Mouse (Mus musculus) cerebellum, adult 9-10 months (tissue): ENCODE measurements around the gene Prkce.

ENCODE experiments used
- DNase-seq: peaks from one replicate; pipeline ENCODE4 v3.0.0; 2022

Gene Prkce

DNA sequence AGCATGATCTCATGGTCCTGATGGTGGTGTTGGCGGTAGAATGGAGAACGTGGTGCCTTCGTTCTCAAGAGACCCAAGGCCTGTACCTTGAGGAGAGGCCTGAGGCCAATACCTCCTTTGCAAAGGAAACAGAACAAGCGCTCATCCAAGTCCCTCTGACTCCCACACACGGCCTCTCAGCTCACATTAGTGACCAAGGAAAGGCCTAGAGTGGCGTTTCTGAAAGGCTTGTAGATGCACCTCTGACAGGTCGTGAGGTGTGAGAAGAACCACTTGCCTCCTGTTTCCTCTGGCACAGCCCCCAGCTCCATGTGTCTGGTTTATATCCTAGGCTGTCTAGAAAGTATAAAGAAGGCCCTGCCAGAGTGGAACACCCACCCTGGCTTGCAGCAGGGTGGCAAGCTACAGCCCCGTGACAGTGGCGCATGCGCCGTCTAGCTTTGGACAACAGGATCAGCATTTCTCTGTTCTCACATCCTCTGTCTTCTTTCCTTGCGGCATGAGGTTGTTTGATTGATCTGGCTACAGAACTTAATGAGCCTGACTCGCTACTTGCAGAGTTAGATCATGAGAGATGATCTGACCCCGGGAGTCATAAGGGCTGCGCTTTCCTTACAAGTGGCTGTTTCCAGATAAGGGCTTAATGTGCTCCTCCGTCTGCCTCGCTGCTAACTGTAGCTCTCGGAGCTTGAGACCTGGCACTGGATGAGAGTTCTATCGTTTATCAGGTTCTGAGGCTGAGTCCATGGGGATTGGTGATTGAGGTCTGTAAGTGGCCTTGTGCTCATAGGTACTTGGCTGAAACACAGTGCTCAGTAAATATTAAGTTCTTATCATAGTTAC, 136.0 kb downstream of the Prkce start:
- no peak for DNase-seq

DNA sequence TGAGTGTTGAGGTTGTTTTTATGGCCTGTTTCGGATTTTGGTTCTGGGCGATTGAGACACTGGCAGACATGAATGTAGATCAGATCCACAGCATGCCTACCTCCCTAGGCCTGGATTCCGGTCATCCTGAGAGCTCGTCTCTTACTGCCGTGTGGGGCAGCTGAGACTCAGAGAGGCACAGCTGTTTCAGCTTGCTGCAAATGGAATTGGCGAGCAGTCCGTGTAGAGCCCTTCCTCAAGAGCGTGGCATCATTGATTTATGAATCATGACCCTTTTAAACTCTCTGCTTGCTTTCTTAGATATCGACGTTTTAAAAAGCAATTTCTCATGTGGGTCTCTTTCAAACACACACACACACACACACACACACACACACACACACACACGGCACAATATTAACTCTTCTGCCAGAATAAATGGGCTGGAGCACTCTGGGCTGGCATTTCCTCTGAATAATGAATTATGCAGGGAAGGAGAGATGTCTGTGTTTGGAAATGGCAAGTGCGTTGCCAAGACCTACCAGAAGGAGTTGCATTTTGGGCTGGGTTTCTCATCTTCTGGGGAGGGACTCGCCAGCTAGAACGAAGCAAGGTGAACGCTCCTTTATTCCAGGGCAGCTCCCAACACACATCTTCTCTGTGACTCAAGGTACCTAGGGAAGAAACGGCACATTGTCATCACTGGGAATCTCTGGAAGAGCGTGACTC, 137.5 kb downstream of the Prkce start:
- no peak for DNase-seq

DNA sequence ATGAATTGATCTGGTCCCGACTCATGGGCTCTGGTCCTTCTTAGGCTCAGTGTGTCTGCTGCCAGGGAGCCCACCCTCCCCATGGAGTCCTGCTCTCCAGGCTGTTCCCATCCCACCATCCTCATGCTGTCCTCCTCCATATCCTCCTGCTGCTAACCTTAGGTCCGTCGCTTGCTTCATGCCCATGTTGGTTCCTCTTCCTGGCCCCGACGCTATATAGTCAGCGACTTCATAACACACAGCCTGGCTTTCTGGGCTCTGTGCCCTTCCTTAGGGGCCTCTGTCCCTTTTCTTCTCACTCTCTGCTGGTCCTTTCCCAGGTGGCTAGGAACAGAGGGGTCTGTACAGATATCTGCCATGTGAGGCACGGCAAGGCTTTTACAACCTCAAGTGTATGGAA, 138.6 kb downstream of the Prkce start:
- no peak for DNase-seq

DNA sequence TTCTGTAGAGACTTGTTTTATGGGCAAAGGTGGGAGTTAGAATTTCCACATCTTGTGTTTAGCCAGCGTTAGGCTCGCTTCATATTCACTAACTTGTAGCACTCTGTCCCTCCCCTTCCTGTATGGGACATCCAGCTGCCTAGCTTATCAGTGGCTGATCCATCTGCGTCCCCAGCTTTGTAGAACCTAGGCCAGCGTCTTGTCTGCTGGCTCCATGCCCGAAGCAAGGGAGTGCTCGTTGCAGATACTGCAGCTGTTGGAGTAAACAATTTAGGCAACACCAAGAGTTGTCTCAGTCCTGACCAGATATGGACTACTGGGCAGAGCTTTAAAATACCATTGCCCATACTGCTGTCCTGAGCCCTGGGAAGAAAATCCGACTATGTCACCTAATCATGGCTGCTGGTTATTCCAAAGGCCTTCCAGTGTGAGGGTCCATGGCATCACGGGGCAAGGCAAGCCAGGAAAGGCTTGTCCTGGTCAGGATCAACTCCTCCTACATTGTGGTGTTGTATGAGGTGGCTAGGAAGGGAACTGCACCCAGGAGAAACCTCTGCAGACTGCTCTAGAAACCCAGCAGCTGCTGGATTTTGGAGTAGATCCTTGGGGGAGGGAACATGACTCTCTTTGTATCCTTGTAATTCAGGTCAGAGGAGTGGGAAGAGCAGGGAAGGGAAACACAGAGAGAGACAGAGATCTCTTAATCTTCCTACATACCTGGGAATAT, 146.0 kb downstream of the Prkce start:
- DNase-seq: no peak

DNA sequence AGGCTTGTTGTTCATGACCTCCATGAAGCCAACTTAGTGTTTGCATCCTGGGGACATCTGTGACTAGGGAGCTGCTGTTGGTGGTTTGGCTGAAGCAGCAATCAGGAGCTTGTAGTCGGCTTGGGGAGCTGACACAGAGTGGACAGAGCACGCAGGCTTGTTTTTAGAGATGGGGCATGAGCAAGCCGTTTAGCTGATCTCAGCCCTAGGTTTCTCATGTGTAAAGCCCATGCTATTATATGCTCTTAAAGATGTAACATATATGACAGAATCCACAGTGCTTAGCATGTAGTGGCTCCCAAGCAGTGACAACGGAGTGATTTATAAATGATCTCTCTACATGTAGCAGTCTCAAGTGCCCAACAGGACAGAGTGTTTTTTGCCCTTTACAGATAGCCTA, 148.3 kb downstream of the Prkce start:
- DNase-seq: no peak

DNA sequence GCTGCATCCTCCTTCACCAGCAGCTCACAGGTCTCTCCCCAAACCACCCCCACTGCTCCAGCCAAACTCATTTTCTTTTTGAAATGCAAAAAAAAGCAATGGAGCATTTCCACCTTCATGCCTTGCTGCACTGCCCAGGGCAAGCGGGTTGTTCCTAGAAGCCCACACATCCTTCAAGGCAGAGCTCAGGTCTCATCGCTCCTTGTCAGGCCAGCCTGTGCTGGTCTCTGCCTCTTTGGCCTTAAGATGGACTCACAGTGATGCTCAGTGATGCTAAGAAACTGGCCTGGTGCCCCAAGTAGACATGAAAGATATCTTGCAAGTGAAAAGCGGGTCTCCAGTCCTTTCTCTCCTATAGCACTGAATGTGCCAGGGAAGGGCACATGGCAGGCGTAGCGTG, 149.2 kb downstream of the Prkce start:
- no peak for DNase-seq

DNA sequence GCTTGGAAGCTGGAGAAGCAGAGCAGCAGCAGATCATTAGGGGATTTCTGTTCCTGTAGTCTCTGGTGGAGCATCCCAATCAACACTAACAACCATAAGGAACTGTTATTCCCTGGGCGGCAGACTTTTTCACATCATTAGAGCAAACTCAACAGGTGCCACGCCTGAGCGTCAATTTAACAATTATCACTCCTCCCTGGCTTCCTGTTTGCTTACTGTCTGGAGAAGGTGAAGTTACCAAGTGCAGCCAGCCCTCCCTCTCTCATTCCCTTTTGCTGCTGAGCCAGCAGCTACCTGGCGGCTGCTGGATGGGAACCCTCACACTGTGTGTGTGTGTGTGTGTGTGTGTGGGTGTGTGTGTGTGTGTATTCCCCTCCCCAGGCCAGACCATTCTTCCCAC, 149.6 kb downstream of the Prkce start:
- no peak for DNase-seq

DNA sequence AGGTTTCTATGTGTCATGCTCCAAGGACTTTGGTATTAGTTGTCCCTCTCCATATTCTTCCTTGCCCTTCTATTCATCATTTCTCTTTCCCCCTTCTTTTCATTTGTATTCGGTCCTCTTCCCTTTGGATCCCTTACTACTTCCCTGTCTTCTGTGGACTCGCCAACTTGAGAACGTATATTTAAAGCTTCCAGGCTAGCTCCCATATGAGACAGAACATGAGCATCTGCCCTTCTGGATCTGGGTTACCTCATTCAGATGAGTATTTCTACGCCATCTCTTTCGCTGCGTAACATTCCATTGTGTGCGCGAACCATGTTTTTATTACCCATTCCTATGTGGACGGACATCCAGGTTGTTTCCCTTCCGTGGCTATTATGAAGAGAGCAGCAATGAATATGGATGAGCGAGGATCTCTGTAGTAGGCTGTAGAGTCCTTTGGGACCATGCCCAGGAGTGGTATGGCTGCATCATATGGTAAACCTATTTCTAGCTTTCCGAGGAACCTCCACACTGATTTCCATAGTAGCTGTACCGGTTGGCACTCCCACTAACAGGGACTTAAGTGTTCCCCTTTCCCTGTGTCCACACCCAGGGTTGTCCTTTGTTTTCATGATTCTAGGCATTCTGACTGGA, 152.5 kb downstream of the Prkce start:
- DNase-seq: no peak

DNA sequence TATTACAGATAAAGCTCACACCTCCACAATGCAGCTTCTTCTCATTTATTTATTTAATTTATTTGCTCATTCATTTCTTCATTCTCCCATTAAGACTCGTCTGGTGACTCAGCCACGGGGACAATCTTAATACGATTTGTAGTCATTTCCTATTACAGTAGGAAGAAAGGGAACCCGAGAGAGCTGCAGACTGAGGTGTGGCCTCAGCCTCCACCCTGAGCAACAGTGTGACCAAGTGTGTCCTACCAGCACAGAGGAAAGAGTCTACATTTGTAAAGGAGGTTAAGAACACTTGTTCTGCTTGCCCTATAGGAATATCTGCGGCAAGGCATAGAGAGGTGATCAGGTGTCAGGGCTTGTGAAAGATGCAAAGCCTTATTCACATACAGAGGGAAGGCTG, 155.3 kb downstream of the Prkce start:
- DNase-seq: no peak

DNA sequence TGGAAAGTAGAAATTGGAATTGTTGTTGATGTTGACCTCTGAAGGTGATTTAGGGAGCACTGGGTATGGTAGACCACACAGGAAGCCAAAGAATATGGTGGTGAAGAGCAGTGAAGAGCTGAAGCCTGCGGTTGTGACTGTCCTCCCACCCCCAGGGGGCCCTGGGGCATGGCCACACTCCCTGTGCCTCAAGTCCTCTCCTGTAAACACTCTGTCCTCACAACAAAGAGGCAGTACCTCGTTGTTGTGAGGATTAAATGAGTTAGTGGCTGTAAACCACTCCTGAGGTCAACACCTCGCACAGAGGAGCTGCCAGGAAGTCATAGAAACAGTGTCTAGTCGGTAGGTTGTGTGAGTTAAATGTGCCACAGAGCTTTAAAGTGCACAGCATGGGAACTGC, 155.7 kb downstream of the Prkce start:
- no peak for DNase-seq

DNA sequence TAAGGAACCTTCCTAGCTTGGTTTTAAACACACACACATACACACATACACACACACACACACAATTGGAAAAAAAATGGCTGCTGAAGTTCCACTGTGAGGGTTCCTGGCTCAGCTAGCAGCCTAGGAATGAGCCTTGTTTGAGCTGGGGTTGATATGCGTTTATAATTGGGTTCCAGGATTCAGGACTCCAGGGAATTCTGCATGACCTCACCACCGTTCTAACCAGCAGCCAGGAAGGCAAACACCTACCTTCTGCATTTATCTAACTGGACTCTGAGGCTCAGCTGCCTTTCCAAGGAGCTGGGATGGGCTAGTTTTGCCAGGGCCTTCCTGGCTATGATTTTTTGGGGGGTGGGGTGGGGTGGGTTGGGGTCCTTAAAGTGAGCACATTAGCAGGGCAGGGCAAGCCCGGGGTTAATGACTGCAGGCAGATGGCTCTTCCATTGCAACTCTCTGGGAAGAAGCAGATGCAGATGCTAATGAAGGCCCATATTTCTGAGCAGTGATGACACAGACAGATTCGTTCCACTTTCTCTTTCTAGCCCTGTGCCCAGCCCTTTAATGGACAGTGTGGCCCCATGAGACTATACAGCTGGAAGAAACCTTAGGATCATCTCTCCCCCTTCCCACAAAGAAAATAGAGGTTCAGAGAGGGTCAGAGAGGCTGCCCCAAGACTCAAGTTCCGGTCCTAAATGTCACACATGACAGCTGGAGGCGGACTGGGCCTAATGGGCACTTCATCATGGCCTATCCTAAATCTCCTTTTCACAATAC, 156.5 kb downstream of the Prkce start:
- DNase-seq: no peak

DNA sequence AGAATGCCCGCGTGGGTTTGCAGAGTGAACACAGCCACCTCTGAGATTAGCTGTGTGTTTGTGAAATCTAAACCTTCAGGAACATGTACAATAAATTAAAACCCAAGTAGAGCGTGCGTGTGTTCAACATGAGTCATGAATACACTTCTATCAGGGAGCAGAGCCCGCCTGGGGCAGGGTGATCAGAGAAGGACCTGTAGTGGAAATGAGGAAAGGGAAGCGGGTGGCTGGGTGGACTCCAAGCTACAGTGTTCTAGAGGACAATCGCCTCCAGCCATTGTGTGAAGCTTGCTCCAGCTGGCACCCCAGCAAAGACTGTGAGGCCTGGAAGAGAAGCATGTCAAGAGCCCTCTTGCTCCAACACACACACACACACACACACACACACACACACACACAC, 157.2 kb downstream of the Prkce start:
- no peak for DNase-seq

DNA sequence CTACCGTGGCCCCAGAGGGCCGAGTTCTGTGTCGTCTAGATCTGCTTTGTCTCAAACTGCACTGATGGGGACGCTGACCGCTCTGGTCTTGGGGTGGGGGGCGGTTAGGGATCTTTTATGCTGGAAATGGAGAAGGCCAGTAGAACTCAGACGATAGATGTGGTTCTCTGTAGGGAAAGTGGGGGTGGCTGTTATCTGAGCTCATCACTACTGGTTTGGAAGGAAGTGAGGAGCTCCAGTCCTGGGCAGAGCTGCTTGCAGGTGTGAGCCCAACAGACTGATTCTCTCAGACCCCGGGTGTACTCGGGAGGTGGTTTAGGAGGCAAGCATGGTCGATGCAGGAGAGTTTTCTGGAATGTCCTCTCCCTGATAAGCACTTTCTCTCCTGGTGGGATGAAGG, 157.7 kb downstream of the Prkce start:
- no peak for DNase-seq

DNA sequence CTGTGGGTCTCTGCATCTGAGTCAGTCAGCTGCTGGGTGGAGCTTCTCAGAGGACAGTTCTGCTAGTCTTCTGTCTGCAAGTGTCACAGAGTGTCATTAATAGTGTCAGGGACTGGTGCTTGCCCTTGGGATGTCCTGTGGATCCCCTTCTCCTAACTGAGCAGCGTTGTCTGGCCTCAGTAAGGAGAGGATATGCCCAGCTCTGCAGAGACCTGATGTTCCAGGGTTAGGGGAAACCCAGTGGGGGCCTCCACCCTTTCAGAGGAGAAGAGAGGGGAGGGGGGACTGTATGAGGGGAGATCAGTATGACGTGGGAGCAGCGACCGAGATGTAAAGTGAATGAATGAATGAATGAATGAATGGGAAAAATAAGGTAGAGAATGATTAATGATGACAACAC, 160.4 kb downstream of the Prkce start:
- DNase-seq: no peak

DNA sequence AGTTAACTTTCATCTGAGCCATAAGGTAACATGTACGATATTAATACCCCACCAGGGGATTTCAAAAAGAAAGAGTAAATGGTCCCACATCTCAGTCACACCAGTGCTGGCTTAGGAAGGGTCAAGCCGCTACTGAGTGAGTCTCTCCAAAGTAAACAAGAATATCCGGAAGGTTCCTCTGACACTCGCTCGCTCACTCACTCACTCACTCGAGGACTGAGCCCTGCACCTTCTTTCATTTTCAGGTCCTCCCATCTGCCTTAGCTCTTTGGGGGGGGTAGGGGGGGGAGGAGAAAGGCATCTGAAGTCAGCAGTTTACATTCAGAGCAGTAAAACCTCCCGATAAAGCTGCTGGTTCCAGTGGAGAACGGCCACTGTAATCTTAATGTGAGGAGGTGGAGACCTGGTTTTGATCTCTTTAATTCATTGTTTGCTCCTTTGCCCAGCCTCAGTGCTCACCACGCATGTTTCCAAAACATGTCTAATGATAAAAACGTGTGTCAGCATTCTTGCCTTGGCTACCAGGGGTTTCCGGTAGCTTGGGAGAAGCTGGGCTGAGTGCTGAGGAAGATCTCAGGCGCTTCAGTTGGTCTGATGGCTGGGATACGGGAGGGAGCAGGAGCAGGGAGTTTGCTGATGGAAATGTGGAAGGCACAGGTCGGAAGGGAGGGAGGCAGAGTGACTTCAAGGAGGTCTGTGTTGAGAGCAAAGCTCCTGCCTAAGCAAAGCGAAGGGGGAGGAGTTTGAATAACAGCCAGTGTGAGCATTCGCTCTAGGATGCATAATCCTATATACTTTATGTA, 161.9 kb downstream of the Prkce start:
- DNase-seq: no peak

DNA sequence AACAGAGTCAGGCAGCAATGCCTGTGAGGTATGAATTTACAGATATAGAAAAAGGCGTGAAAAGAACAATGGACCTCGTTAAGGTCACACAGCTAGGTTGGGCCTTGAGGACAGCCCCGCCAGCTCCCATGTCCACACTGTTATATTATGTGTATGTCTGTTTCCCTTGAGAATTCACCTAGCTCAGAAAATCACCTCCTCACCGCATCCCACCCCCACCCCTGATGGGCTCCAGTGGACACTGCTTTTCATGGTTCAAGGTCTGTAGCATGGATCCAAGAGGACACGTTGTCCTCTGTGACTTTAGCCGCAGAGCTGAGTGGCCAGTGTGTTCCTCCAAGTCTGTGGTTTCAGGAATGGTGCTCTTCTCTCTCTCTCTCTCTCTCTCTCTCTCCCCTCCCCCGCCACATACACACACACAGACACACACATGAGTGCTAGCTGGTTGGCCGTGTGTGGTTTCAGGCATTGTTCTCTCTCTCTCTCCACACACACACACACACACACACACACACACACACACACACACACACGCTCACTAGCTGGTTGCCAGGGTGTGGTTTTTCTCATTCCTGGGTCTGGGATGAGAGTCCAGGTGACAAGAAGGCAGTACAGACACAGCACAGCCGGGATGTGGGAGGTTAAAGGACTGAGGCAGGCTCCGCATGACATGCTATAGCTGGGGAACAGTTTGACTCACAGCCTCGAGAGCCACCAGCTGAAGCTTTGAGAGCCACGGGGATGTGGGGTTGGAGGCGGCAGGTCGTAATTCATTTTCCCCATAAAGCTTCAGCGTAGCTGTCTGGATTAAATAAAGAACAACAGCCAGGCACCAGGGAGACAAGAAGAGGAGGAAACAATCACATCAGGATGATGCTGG, 162.7 kb downstream of the Prkce start:
- DNase-seq: no peak

DNA sequence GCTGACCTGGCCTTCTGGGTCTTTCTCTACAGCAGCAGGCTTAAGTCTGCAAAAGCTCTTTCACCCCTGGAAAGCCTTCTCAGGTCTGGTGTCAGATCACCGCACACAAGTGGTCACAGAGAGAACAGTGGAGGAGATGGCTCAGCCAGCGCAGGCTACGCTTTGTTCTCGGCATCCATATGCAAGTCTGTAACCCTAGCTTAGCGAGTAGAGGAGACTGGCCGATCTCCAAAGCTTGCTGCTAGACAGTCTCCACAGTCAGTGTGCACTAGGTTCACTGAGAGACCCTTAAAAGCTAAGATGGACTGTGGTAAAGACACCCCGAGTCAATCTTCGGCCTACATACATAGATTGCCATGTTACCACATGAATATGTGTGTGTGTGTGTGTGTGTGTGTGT, 164.2 kb downstream of the Prkce start:
- no peak for DNase-seq

DNA sequence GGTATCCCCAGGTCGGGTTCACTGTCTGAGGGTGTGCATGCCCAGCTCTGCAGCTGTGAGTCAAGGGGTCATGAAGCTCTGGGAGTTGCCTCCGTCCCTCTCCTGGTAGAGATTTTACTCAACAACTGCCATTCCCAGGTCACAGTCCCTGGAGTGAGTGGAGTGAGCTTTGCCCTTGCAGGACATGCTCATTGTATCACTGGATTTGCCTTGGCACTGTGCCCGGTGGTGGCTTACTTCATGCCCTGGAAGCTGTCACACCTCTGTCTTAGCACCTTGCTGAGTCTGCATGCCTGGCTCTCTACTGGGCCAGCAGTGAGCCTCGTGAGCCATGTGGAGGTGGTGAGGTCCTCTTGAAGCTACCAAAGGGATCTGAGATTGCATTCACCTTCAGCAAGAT, 167.4 kb downstream of the Prkce start:
- DNase-seq: no peak

DNA sequence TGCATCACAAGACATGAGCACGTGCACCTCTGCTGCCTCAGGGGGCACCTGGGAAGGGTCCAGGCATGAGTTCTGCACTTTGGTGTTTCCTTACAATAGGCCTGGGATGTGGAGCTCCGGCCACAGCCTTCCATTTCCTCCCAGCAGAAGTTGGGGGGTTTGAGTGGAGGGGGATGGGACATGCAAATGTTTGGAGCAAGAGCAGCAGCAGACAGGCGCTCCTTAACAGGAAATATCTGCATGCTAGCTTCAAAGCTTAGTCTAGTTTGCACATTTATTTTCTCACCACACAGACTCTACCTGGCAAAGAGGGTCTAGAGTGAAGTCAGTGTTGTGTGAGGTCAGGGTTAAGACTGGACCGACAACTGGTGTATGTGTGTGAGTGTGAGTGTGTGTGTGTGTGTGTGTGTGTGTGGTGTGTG, 169.1 kb downstream of the Prkce start:
- no peak for DNase-seq

DNA sequence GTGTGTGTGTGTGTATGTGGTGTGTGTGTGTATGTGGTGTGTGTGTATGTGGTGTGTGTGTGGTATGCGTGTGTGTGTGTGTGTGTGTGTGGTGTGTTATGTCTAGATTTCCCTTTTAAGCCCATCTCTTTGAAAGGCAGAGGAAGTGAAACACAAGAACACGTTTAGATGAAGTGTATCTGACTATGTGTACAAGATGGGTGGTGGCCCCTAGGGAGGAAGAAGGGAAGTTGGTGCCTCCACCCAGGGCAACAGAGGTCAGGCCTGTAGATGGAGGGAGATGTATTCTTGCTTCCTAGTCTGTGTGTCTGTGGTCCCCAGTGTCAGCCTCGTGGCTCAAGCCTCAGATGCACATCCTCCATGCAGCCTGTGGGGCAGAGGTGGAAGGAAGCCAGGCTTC, 169.5 kb downstream of the Prkce start:
- DNase-seq: no peak

DNA sequence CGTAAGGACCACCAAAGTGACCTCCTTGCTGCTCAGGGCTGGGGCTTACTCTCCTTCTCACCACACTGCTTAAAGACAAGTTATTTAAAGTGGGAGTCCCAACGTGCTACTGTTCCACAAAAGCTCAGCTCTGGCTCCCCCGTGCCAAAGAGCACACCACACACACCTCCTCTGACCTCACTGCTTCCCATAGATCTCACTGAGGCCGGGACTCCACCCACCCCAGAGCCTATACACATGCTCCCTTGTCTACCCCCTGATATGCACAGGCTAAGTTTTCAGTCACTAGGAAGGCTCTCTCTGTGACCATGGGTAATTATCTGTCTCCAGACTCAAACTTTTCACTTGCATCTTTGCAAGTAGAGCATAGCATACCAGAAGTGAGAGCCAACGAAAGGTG, 170.7 kb downstream of the Prkce start:
- DNase-seq: no peak
